Mouse (Mus musculus) mature B cell (primary cell): ENCODE measurements around the gene Armc7.
"Not testable (repeated sequence)": the region's sequence is repeated elsewhere in the genome, so short reads cannot be mapped to it uniquely, and the experiment has no call there.

Experiments
- in situ Hi-C: fragments of 300-500 bp; cut with MboI; formaldehyde crosslinking; loops from 2 replicates; pipeline ENCODE4 v1.14.3; 2019

Gene Armc7

GRCm38 (mm10) chr11:115475025-115475757, at the start of gene Armc7:
Gene Armc7, plus strand, starts transcription at chr11:115475667.
- in situ Hi-C loops, result no loop called here

GRCm38 (mm10) chr11:115425671-115426070, 49.8 kb upstream of the Armc7 start:
- in situ Hi-C loops, result no loop called here

DNA sequence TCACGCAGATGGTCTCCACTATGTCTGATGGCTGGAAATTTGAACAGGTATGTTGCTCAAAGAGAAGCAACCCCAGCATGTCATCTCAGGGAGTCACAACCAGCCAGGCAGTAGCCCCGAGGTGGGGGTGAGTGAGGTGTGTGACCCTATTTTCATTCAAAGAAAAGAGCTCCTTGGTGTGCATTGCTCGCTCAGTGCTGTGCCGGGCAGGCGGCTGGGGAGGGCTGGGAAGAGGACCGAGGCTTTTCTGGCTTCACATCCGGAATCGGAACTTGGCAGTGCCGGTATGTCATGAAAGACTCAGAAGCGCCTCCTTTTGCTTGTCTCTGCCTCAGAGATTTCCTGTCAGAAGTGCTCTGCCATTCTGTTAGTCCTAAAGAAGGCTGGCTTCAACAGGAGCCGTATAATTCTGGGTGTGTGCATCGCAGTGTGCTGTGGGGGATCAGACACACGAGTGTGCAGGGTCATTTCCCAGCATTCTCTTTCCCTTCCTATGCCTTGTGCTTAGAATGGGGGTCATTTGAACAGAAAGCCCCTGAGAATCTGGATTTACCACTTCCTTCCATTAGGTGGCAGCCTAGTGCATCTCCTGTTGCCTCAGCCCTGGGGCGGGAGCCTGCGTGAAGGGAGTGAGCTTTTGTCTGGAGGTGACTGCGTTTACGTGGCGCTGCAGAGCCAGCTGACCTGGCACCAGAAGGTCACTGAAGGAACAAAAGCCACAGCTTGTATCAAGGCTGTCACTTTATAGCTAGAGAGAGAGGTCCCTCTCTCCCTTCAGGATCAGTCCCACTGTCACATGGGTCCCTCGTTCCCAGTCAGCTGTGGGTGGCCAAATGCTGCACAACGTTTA, 47.8 kb upstream of the Armc7 start:
- in situ Hi-C loops, result no loop called here

- in situ Hi-C loops, result no loop called here
These were observed 46.2 kb upstream of the Armc7 start for GRCm38 (mm10) chr11:115429307-115429706.

DNA sequence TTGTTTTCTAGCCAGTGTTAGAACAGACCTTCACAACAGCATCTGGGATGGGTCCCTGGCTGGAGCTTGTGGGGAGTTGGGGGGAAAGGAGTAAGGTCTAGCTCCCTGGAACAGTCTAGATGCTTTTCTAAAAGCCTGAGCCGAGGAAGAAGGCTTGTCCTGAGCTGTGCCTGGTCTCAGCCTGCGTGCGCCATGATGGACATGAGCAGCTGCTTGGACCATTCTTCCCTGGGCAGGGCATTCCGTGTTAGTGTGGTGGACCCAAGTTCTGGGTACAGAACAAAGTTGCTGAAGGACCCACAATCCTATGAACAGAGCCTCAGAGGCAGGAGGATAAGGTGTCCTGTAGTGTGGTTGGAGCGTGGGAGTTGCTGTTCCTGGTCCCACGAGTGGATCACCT, 44.9 kb upstream of the Armc7 start:
- in situ Hi-C loops, result no loop called here

DNA sequence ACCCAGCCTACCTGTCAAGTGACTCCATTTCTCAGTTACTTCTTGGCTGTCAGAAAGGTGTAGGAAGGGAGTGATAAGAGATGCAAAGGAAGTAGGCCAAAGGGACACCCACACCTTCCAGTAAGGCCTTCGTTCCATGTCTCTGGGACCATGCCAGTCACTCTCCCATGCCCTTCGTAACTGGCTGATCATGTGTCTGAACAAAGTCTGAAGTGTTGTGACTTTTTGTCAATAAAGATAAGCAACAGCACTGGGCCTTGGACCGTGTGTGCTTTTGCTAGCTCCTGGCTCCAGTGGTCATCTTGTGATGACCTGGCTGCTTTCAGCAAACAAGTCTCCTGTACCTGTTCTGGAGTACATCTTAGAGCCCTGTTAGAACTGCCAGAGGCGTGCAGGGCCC, 42.7 kb upstream of the Armc7 start:
- in situ Hi-C loops, result no loop called here

DNA sequence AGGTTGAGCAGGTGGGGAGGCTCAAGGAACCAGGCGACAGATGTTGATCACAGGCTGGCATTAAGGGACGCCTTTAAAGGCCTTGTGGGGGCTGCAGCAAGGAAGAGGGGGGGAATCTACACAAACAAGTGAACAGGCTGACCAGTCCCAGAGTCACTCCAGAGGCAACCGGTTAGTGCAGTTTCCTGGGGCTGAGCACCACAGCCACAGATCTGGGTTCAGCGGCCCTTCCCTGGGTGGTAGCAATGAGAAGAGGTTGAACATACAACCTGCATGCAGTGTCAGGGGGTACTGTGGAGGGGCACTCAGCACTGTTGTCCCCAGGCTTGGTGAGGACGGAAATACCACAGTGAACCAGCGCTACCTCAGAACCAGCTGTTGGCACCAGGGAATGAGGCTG, 42.1 kb upstream of the Armc7 start:
- in situ Hi-C loops, result no loop called here

DNA sequence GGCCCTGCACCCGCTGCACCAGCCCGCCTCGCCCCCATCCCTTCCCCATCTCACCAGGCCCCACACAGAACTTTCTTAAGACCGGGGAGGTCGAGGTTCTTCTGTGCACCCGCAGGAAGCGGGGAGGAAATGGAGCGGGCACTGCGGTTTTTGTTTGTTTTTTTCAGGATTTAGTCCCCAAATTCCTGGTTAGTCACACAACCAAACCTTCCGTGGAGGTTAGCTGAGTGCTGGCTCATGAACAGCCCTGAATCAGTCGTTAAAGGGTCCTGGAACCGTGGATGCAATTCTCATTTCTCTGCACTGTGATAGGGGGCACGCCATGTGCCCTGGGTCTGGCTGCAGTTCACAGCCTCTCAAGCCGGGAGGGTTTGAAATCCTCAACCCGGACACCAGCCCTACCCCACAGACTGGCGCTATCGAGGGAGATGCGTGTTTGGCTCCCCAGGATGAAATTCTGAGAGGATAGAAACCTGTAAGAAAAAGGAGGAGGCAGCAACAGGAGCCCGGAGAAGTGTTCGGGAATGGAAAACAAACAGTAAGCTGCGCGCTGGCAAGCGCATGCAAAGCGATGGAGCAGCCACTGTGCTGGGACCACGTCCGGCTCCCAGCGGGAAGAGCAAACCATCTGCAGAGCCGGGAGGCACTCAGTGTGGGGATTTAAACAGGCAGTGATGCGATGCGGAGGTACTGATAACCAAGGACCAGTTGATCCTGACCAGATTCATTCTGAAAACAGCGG, 39.7 kb upstream of the Armc7 start:
- in situ Hi-C loops, result no loop called here

- in situ Hi-C loops, result no loop called here
These were observed 37.8 kb upstream of the Armc7 start for GRCm38 (mm10) chr11:115437571-115438122.

GRCm38 (mm10) chr11:115439326-115439725, 36.1 kb upstream of the Armc7 start:
- in situ Hi-C loops, result no loop called here

GRCm38 (mm10) chr11:115439906-115440595, 35.4 kb upstream of the Armc7 start, which contains the start of gene Trim80:
Gene Trim80, plus strand, starts transcription at chr11:115440545.
- in situ Hi-C loops, result no loop called here

DNA sequence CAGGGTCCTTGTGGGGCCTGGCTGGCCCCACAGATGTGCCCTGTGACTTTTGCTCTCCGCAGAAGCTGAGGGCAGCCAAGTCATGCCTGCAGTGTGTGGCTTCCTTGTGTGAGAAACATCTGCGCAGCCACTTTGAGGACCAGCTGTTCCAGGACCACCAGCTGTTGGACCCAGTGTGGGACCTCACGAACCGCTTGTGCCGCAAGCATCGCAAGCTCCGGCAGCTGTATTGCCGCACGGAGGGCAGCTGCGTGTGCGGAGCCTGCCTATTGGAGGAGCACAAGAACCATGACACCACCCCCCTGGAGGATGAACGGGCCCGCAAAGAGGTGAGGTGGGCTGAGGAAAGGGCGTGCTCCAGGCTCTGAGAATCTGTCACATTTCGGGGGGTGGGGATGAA, 34.0 kb upstream of the Armc7 start:
- in situ Hi-C loops, result no loop called here

DNA sequence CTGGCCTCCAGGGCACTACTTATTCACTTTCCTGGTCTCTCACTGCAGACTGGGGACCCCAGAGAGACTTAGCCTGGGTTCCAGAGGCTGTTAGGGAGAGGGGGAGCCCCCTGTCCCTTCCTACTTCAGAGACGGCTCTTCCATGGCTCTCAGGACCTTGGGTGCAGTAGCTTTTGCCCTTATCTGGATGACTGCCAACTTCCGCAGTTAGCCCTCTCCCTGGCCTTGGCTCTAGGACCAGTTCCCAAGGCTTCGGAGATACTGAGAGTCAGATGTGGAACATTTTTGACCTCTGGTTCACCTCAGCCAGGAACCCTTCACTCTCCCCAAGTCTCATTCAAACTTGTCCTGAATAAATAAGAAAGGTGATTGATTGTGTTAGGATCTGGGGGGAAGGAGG, 28.6 kb upstream of the Armc7 start:
- in situ Hi-C loops, result no loop called here

DNA sequence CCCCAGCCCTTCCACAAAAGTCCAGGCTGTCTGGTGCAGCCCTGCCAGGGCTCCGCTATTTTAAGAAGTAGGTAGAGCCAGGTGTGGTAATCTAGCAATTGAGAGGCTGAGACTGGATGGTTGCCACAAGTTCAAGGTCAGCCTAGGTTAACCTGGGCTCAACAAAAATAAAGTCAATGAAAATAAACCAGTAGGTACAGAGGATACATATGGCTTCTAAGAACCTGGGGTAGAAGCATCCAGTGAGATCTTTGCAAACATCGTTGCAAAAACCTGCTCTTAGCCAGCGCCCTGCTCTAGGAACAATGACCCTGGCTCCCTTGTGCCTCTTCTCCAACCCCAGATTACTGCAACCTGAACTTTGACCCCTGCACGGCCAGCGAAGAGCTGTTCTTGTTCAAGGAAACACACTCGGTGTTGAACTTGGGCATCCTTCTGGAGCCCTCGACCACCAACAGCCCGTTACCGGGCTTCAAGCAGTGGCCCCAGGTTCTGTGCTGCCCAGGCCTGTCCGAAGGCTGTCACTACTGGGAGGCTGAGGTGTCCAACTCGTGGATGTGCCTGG, 28.1 kb upstream of the Armc7 start:
- in situ Hi-C loops, result no loop called here

- in situ Hi-C loops, result no loop called here
These were observed 27.4 kb upstream of the Armc7 start for GRCm38 (mm10) chr11:115448075-115448474.

DNA sequence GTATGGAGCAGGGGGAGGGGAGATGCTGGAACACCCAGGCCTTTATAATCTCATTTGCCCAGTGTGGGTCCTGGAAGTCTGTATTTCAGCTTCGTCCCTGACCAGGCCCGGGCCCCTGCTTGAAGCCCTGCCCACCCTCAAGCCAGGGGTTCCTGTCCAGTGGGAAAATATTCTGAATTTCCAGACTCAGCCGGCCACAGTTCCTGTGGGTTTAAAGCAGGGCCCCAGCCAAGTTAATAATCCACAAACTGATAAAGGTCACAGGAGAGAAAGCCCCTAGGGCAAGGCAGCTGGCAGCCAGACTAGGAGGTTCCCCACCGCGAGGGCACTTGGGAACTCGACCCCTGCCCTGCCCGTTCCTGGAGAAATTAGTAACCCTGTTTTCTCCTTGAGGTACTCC, 26.5 kb upstream of the Armc7 start:
- in situ Hi-C loops, result no loop called here

DNA sequence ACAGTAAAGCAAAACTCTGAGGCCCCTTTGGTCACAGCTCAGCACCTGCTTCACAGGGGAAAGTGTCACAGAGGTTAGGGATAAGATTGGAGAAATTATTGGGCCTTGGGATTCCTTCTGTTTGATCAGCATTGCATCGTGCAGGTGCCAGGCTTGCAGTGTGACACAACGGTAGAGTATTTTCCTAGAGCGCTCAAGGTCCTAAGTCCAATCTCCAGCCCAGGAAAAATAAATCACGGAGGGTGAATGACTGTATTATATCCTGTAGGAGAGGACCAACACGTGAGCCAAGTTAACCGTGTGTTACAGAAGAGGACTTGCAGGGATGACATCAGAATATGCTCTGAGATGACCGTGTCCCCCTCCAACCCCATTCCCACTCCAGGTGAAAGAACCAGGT, 25.3 kb upstream of the Armc7 start:
- in situ Hi-C loops, result no loop called here

GRCm38 (mm10) chr11:115451781-115452241, 23.7 kb upstream of the Armc7 start:
- in situ Hi-C loops, result no loop called here

GRCm38 (mm10) chr11:115452281-115452860, 23.1 kb upstream of the Armc7 start:
- in situ Hi-C loops, result no loop called here

- in situ Hi-C loops, result no loop called here
These were observed 22.2 kb upstream of the Armc7 start for GRCm38 (mm10) chr11:115453306-115453705.

DNA sequence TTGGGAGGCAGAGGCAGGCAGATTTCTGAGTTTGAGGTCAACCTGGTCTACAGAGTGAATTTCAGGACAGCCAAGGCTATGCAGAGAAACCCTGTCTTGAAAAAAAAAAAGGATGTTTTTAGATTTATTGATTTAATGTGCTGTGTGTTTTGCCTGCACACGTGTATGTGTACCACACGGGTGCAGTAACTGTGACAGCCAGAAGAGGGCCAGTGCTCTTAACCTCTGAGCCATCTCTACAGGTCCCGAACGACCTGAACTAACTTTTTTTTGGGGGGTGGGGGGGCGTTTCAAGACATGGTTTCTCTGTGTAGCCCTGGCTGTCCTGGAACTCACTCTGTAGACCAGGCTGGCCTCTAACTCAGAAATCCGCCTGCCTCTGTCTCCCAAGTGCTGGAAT, 20.6 kb upstream of the Armc7 start:
- in situ Hi-C loops, result not testable (repeated sequence)
